Mouse (Mus musculus) cortical plate, adult 2 months (tissue): ENCODE results near the gene Nfkbil1. TPM values are rescaled to one million over a fixed set of nuclear protein-coding genes. Genes with fewer than 3 reads are reported as not detected.

Experiments used
- H3K27ac ChIP-seq: fragments of 200-500 bp; 2 replicates; pipeline ENCODE4 v1.5.1; 2012; ENCODE audit warnings: low read length, control low read depth, inconsistent platforms; ENCODE audit not compliant: insufficient read depth
- H3K4me1 ChIP-seq: fragments of 200-500 bp; 2 replicates; pipeline ENCODE4 v1.6.1; 2011; ENCODE audit warnings: low read length; ENCODE audit not compliant: control insufficient read depth, insufficient read depth
- H3K4me3 ChIP-seq: fragments of 200-500 bp; 2 replicates; pipeline ENCODE4 v1.5.1; 2011; ENCODE audit warnings: mild to moderate bottlenecking, low read length, control low read depth; ENCODE audit not compliant: insufficient read depth
- CTCF ChIP-seq: fragments of 200-500 bp; IDR thresholded peaks from 2 replicates; pipeline ENCODE4 v1.5.1; 2011; ENCODE audit warnings: mild to moderate bottlenecking, control low read depth, low read length; ENCODE audit not compliant: insufficient read depth; ENCODE audit errors: extremely low read depth
- POLR2A ChIP-seq: fragments of 200-500 bp; IDR thresholded peaks from 2 replicates; pipeline ENCODE4 v1.6.1; 2011; ENCODE audit warnings: mild to moderate bottlenecking, low read length, control low read depth; ENCODE audit not compliant: insufficient read depth; ENCODE audit errors: extremely low read depth
- polyA plus RNA-seq: library from polyadenylated mRNA; depleted of rRNA; stranded (reverse); fragments of >200 nt; gene quantifications from 2 replicates; pipeline ENCODE4 v1.2.3, GENCODE M21; 2012

Nfkbil1 gene
- polyA plus RNA-seq, 1 experiment, result 12.2 TPM

- TF ChIP-seq POLR2A, result no peak
- TF ChIP-seq CTCF, result peak; percentile 69
- H3K4me1 ChIP-seq, result no peaks in the 10 kb centered on the region
- no peak overlapping the region for H3K4me3 ChIP-seq
- no peak overlapping the region for H3K27ac ChIP-seq
Observed at GRCm38 (mm10) chr17:35254241-35255098, 18.9 kb upstream of the Nfkbil1 start.

GRCm38 (mm10) chr17:35253293-35254093 lies 17.9 kb upstream of the Nfkbil1 start:
- Histone ChIP-seq H3K27ac (no peak overlapping the region), H3K4me1 (no peaks in the 10 kb centered on the region), H3K4me3 (no peak overlapping the region)
- TF ChIP-seq POLR2A (no peak), CTCF (no peak)

GRCm38 (mm10) chr17:35252619-35253292 lies 17.2 kb upstream of the Nfkbil1 start:
- Histone ChIP-seq H3K27ac (no peak overlapping the region), H3K4me3 (no peak overlapping the region), H3K4me1 (no peaks in the 10 kb centered on the region)
- no peak for TF ChIP-seq POLR2A
- TF ChIP-seq CTCF, result no peak

GRCm38 (mm10) chr17:35251981-35252380 lies 16.4 kb upstream of the Nfkbil1 start:
- no peaks in the 10 kb centered on the region for H3K4me1 ChIP-seq
- H3K27ac ChIP-seq, result no peak overlapping the region
- no peak for TF ChIP-seq CTCF
- no peak for TF ChIP-seq POLR2A
- H3K4me3 ChIP-seq, result no peak overlapping the region

GRCm38 (mm10) chr17:35251162-35251719 lies 15.6 kb upstream of the Nfkbil1 start:
- no peaks in the 10 kb centered on the region for H3K4me1 ChIP-seq
- no peak for TF ChIP-seq CTCF
- TF ChIP-seq POLR2A, result no peak
- H3K4me3 ChIP-seq, result no peak overlapping the region
- H3K27ac ChIP-seq, result no peak overlapping the region

- 0 out of 2 replicates have a peak, but pooled peaks have one; percentile 12 for TF ChIP-seq POLR2A
- TF ChIP-seq CTCF, result no peak
- Histone ChIP-seq H3K4me3 (no peak overlapping the region), H3K27ac (no peak overlapping the region), H3K4me1 (no peaks in the 10 kb centered on the region)
Observed at GRCm38 (mm10) chr17:35250348-35251120, 14.9 kb upstream of the Nfkbil1 start.

GRCm38 (mm10) chr17:35249451-35250197 lies 14.0 kb upstream of the Nfkbil1 start:
- no peak overlapping the region for H3K27ac ChIP-seq
- H3K4me3 ChIP-seq, result no peak overlapping the region
- no peaks in the 10 kb centered on the region for H3K4me1 ChIP-seq
- TF ChIP-seq POLR2A (no peak), CTCF (no peak)

GRCm38 (mm10) chr17:35248986-35249385 lies 13.4 kb upstream of the Nfkbil1 start:
- H3K27ac ChIP-seq, result no peak overlapping the region
- no peak overlapping the region for H3K4me3 ChIP-seq
- TF ChIP-seq CTCF, result no peak
- TF ChIP-seq POLR2A, result no peak
- peaks cover 4% of the 10 kb centered on the region; the same call in 1 of the 2 replicates for H3K4me1 ChIP-seq
